Mouse (Mus musculus) retina, postnatal 1 day (tissue): ENCODE measurements around the gene Ddx39b.
"Not testable (repeated sequence)": the region's sequence is repeated elsewhere in the genome, so short reads cannot be mapped to it uniquely, and the experiment has no call there.

Source experiments
- DNase-seq: peaks from one replicate; pipeline ENCODE4 v3.0.0-alpha.2; 2012

Gene Ddx39b

GRCm38 (mm10) chr17:35263523-35263883 is 22.0 kb downstream of the Ddx39b start:
- DNase-seq = no peak

DNA sequence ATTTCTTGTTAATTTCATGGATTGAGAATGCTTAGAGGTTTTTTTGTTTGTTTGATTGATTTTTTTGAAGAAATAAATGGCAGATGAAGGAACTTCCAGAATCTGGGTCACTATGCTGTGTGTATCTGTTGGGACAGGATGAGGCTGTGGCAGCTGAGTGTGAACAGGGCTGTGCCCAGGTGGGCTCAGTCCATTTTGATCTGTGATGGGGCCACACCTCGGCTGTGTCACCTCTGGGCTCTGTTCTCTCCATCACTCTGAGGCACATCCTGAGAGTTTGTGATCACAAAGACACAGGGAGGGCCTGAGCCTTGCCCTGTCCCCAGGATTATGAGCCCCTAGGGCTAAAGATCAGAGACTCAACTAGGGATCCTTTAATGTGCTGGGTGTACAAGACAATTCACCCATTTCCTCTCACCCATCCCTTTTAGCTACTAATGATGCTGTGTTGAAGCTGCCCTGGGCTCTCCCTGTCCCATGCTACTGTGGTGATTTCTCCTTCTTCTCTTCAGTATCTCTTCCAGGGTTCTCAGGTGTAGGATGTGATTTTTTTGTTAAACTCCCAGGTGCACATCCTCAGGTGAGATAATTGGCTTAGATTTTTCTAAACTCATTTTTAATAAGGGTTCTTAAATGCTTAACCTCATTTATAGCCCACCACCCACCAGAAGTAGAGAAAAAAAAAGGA is 26.0 kb downstream of the Ddx39b start:
- no peak for DNase-seq

DNA sequence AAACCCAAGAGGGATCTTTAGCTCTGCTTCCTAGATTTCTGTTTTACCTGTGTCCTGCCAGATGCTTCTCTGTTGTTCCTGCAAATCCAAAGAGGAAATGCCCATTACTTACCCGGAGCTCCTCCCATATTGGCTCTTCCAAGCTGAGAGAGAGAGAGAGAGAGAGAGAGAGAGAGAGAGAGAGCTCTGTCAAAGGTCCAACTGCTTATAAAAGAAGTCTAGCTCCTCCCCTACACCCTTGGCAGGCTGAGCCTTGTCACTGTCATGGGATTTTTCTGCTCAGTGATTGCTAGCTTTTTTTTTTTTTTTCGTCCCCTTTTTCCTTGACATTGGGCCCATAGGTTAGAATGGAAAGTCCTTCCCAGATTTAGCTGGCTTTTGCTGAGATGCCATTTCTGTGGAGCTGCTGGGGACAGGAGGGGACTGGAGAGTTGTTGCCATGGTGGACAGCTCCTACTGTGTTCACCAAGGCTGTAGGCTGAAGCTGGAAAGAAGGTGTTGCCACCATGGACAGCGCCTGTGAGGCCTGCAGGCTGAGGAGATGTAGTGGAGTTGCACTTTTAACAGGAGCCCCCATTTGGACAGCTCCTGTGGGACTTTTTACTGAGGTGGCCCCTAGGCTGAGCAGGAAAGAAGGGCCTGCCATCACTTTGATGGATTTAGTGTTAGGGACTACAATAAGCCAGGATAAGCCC is 28.3 kb downstream of the Ddx39b start:
- no peak for DNase-seq

- no peak for DNase-seq
These were observed 30.7 kb downstream of the Ddx39b start for GRCm38 (mm10) chr17:35272249-35272648.

DNA sequence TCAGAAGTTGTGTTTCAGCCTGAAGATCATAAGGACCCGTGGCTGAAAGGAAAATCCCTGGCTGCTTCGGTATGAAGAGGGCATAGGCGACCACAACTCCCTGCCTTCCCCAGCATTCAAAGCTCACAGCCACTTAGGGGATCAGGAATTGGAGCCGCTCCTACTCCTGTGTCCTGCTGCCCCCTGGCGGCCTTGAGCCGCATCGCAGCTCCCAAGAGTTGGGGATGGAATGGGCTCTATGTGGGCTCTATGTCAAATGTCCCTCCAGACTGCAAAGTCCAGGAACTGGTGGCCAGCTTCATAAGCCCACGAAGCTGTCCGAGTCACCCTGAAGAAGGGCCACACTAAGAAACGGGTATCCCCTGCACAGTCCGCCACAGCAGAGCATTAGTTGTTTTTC is 33.2 kb downstream of the Ddx39b start:
- peak; percentile 87 for DNase-seq

DNA sequence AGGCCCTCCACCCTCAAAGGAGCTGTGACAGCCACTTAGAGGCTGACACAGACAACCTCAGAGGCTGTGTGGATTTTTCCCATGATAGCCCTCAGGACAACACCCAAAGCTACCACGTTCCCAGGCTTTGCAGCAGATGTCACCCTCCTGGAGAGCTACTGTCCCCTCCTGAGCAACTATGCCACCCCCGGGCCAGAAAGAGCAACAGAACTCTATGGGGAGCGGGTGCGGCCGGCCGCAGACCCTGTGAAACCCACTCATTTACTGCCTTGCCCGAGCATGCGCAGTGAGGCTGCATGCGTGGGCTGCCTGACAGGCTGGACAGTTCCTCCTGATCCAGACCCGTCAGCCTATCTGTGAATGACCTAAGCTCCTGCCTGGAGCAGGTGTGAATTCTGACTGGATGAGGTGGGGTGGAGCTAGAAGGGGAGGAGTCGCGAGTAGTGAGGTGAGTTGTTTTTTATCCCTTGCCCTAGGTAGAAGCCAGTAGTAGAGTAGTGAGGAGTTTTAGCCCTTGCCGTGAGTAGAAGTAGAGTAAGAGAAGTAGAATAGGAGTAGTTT is 34.8 kb downstream of the Ddx39b start:
- no peak for DNase-seq

DNA sequence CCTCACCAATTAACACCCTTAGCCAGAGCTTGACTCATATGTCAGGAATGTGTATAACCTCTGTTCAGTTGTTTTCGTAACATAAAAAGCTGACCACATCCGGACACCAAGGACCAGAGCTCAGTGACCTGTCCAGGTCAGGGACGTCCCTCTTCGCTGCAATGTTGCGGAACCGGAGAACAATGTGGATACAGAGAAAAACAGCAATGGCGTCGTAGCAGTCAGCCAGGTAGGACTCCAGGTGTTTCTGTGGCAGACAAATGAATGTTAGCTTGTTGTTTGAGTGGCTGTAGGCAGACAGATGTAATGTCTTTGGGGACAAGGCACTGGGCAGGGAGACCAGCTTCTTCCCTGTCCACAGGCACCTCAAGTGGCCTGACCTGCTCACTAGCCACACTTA is 36.5 kb downstream of the Ddx39b start:
- no peak for DNase-seq

DNA sequence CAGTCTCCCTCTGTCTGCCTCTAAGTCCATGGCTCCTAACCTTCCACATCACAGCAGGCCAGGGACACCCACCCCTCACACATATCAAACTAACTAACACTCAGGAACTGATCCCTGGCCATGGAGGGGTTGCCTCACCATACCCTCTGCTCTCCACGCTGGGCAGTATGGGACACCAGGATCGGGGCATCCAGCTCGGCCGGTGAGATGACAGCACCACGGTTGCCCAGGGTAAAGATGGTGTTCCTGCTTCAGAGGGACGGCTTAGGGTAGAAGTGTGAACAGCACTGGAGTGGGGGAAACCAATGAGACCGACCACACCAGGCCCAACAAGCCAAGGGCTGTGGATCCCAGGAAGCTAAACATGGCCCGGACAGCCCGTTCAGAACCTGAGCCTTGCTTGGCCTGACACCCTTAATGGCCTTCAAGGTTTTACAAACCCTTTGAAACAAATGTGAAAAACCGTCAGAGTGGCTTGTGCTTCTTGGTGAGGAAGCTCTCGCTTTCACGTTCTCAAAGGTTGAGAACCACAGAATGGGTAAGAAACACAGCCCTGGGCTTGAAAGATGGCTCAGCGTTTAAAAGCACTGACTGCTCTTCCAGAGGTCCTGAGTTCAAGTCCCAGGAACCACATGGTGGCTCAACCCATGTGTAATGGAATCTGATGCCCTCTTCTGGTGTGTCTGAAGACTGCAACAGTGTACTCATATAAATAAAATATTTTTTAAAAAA is 37.6 kb downstream of the Ddx39b start:
- DNase-seq = no peak

- DNase-seq = no peak
These were observed 38.7 kb downstream of the Ddx39b start for GRCm38 (mm10) chr17:35280276-35280675.

DNA sequence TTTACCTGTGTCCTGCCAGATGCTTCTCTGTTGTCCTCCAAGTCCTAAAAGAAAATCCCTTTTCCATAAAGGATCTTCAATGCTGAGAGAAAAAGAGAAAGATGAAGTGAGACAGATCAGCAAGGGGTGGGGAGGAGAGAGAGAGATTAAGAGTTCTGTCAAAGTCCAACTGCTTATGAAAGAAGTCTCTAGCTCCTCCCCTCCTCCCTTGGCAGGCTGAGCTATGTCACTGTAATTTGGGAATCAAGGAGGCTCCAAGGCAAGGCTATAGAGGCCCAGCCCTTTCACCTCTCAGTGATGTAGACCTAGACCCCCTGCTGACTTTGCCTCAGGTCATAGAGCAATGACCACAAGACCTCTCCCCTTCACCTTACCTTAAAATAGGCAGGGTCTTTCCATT is 43.9 kb downstream of the Ddx39b start:
- no peak for DNase-seq

DNA sequence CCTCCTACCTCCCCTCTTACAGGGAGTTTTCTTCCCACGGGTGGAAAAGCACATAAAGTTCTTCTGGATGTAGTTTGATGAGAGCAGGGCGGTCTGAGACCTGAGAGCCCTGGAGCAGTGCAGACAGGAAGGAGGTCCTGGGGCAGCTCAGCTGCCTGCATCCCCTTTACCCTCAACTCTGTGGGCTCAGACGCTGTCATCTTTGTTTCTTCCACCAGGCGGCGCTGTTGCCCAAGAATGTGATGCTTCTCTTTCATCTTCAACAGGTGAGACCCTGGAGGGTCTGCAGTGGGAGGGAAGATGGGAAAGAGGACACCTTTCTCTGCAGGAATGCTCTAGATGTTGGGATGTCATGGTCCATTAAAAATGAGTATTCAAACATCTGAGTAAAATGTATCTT is 54.2 kb downstream of the Ddx39b start:
- DNase-seq = peak; percentile 56

GRCm38 (mm10) chr17:35300261-35300945 is 58.9 kb downstream of the Ddx39b start:
- DNase-seq = not testable (repeated sequence)

GRCm38 (mm10) chr17:35301645-35302258 is 60.2 kb downstream of the Ddx39b start:
- DNase-seq = peak; percentile 80

DNA sequence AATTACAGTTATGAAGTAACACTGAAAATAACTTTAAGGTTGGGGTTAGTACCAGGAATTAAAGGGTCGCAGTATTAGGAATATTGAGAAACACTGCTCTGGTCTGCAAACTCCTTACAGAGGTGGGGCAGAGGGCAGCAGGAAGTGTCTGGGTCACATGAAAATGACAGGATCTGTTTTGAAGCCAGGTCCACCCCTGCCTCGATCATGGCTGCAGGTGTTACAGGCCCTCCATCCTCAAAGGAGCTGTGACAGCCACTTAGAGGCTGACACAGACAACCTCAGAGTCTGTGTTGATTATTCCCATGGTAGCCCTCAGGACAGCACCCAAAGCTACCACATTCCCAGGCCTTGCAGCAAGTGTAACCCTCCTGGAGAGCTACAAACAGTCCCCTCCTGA is 61.7 kb downstream of the Ddx39b start:
- no peak for DNase-seq
